Mouse (Mus musculus) layer of hippocampus, postnatal 25 days (tissue): ENCODE results near the gene Vgll4. TPM values are rescaled to one million over a fixed set of nuclear protein-coding genes. Genes with fewer than 3 reads are reported as not detected.

ENCODE experiments used
- DNase-seq, 2 experiments: peaks; one replicate each; pipeline ENCODE4 v3.0.0; 2022; ENCODE audit warnings: mixed read lengths in 2 of 2, low spot score in 1 of 2; ENCODE audit errors: extremely low spot score in 1 of 2
- total RNA-seq, 2 experiments: library from RNA; stranded (reverse); gene quantifications; 2 replicates each; pipeline ENCODE4 v1.2.3; 2021

Gene Vgll4
- total RNA-seq, 2 experiments from 2014 or later: 43.2 to 48.7 TPM

- peak in 1 of 2 experiments; percentile 47 for DNase-seq
Measured at GRCm38 (mm10) chr6:114976915-114977419, 7.2 kb upstream of the Vgll4 start.

DNA sequence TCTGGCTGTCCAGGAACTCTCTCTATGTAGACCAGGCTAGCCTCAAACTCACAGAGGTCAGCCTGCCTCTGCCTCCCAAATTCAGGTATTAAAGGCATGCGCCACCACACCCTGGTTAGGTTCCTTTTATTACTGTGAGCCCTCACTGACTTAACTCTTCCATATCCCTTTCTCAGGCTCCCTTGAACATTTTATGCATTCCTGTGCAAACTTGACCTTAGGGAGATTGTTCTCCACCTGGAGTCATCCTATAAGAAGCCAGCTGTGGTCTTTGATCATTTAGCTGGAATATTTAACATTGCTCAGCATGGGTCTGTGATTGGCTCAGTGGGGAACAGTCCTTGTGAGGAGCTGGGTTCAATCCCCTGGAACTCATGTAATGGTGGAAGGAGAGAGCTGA is 4.5 kb upstream of the Vgll4 start:
- no peak for DNase-seq

- no peak for DNase-seq
Measured at GRCm38 (mm10) chr6:114972988-114973387, 3.2 kb upstream of the Vgll4 start.

DNA sequence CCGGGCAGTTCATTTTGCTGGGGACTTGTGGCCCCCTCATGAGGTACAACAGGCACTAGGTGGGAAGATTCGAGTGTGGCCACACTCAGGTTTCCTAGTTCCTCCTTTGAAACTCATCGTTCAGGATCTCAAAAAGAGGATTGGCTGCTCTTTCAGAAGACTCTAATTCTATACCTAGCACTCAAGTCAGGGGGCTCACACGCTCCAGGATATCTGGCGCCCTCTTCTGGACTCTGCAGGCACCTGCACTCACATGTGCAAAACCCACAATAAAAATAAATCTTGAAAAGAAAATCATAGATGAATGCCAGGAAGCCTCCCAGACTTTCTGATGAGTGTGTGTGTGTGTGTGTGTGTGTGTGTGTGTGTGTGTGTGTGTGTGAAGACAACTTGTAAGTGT is 1.1 kb upstream of the Vgll4 start:
- DNase-seq: no peak

GRCm38 (mm10) chr6:114970386-114970785 is 592 bp upstream of the Vgll4 start:
- DNase-seq: no peak

DNA sequence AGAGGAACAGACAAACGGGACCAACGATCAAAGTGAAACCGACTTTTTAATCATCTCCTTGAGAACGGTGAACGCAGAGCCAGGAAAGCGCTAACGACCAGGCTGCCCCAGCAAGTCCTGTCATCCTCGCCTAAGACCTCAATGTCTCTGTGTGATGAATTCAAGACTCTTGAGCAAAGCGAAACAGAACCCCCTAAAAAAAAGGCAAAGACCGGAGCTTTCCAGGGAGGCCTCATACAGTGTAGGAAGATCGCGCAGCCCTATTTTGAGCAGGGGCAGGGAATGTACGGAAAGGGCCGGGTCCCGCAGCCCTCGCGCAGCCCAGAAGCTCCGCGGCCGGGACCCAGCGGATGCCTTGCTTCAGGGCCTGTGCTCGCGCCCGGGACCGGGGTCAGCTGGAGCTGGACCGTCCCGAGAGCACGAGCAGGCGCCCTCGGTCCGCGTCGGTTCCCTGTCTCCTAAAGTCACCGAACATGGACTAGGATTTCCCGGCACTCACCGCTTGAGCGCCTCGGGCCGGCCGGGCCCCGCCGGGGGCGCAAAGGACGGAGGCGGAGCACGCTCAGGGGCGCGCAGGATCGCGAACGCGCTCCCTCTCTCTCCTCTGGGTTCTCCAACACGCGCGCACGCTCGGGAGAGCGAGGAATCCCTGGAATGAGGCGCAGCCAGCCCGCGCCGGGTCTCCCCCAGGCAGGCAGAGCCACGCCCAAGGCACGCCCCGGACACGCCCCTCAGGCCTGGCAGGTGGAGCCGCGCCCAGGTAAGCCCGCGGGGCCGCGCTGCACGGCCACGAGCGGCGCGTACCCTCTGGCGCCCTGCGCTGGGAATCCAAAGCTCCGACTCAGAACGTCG is 1.2 kb downstream of the Vgll4 start:
- peak; percentile 71 to 80 for DNase-seq

DNA sequence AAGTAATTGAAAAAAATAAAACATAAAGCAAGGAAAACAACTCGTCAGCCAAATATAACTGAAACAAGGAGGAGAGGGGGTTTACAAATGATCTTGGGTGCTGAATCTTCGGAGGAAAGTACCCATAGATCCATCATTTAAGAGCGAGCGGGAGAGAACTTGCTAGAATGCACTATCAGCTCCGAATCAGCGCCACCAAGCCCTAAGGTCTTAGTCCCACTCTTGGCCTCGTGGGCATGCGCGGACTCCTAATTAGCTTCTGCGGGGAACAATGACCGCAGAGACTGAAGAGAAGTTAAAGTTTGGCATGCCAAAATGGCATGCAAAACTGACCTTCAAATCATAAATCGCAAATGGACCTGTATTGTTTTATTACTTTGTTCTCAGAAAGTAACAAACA is 2.2 kb downstream of the Vgll4 start:
- DNase-seq: no peak

- DNase-seq: no peak
Measured at GRCm38 (mm10) chr6:114966396-114967154, 3.2 kb downstream of the Vgll4 start.

DNA sequence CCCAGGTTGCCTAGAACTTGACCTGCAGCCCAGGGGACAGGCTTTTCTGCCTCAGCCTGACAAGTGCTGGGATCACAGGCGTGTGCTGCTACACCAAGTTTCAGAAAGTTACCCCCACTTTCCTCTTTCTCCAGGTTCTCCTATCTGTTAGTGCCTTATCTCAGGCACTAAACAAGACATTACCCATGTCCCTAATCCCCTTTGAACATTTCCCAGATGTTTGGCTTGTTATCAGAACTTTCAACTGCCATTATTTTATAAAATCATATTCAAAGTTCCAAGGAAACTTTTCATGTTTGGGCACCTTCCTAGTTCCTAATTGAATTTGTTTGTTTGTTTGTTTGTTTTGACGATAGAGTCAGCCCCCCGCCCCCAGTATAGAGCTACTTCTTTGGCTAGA is 4.0 kb downstream of the Vgll4 start:
- no peak for DNase-seq

- no peak for DNase-seq
Measured at GRCm38 (mm10) chr6:114965396-114965795, 4.4 kb downstream of the Vgll4 start.

DNA sequence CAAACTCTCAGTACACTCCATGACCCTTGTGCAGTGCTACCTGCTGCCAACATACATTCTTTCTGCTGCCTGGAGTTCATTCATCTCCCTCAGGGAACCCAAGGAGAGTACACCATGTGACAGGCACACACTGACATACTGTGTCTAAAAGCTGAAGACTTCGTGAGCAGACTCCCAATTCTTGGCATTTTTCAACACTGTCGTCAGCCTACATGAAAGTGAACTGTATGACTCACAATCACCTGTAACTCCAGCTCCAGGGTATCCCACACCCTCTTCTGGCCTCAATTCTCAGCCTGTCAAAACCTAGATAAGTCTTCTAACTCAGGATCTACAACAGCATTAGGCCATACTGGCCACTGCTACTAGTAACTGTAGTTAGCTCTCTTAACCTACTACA is 5.6 kb downstream of the Vgll4 start:
- no peak for DNase-seq

GRCm38 (mm10) chr6:114963636-114964035 is 6.2 kb downstream of the Vgll4 start:
- DNase-seq: no peak

DNA sequence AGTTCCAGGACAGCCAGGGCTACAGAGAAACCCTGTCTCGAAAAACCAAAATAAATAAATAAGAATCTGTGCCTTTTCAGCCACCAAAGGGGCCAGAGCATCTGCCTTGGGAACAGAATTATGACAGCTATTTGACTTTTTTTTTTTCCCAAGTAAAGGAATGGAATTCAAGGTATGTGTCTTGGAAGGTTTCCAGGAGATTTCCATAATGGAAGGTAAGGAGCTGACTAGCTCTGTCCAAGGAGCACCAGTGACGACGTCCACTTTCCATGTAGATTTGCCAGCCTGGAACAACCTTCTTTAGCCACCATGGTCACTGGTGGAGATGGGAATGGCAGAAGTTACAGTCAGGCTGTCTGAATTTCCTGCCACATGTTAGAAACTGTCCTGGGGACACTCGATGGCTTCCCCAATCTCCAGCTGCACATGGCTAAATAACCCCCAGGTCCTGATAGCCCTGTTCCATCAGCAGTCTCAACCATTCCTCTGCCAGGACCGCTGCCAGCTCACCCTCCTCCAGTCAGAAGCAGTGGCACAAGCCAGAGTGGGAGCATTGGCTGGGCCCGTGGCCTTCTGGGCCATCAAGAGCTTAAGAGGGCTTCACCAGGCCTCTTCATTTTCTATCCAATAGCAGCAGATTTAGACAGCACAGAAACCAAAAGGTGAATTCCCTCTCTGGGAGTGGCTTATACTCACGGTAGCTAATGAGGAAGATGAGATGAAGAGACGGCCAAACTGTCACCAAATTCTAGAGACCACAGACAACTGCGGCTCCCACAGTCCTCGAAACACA is 8.3 kb downstream of the Vgll4 start:
- DNase-seq: no peak

DNA sequence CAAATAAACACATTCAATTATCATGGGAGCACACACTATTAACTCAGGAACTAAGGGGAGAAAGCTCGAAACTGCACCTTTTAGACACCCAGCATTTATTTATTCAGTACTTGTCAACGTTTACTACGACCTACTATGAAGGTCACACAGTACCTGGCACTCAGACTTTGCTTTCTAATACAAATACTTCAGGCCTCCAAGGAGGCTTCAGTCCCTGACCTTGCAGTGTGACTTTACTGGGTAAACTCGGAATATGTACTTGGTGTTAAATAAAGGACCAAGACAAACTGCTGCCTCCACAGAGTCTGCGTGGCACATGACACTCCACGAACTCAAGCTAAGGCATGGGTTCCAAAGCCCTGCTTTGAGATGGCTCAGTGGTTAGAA is 10.8 kb downstream of the Vgll4 start:
- DNase-seq: no peak

DNA sequence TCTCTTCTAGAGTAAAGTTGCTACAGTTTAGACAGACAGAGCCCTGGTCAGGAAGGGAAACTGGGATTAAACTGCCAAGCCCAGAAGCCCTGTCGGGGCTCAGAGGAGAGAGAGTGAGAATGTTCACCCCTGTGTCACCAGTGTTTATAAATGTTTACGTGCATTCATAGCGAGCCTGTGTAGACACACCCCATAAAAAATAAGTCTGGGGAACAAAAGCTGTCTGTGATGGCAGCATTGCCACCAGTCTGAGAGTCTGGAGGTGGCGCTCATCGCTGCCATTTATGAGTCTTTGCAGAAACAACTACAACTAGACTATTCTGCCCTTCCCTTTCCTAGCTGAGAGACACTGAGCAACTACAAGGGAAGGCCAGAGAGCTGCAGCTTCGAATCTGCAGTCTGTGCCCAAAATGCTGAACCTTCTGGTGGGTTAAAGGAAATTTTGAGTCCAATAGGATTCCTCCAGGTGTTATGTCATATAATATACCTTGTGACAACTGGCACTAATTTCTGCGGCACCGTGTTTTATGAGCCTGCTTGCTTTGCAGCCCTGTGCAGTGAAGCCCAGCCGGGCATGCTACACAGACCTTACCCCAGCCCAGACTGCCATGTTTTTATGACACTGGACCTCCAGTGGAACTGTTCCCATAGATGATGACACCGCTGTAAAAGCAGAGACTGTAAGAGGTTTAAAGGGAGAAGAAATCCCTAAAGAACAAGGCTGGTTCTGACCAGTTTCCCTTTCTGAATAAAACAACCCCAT is 11.4 kb downstream of the Vgll4 start:
- DNase-seq: no peak

- no peak for DNase-seq
Measured at GRCm38 (mm10) chr6:114957756-114958155, 12.0 kb downstream of the Vgll4 start.

DNA sequence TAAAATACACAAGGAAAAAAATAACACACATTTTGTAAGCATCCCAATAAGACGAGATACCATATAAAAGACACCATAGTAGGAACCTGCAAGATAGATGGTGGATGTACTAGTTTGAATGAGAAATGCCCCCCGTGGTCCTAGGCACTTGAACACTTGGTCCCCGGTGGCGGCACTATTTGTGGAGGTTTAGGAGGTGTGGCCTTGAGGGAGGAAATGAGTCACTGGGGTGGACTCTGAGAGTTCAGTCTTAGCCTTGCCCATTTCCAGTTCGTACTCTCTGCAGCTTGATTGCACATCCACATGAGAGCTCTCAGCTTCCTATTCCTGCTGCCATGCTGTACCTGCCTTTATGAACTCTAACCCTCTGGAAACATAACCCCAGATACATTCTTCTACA is 15.3 kb downstream of the Vgll4 start:
- DNase-seq: no peak

- no peak for DNase-seq
Measured at GRCm38 (mm10) chr6:114953601-114954000, 16.2 kb downstream of the Vgll4 start.

- no peak for DNase-seq
Measured at GRCm38 (mm10) chr6:114952356-114952755, 17.4 kb downstream of the Vgll4 start.
